Mouse (Mus musculus): ENCODE measurements around the gene Ibsp. TPM values are rescaled to one million over a fixed set of nuclear protein-coding genes. Genes with fewer than 3 reads are reported as not detected.

Ibsp gene
- polyA plus RNA-seq (2012; rRNA removed), result not detected in 2 replicates

GRCm38 (mm10) chr5:104298994-104299393 lies at the start of gene Ibsp:
Gene Ibsp (plus strand): TSS chr5:104299171.

GRCm38 (mm10) chr5:104325029-104325428 lies 26.1 kb downstream of the Ibsp start, which contains the start of gene Mepe:
Gene Mepe (plus strand): TSS chr5:104325329.

Other genes starting within 250 kb of the Ibsp start
- not detected in 2 replicates for gene Gm17660, start 221.6 kb upstream of the Ibsp start, polyA plus RNA-seq (2012; rRNA removed)
- 103 and 110 TPM in 2 replicates for gene Sparcl1, start 185.4 kb upstream of the Ibsp start, polyA plus RNA-seq (2012; rRNA removed)
- gene Dspp, start 128.5 kb upstream of the Ibsp start, polyA plus RNA-seq (2012; rRNA removed), result 0.08 TPM in 1 of 2 replicates, not detected in the other
- gene Dmp1, start 96.6 kb upstream of the Ibsp start, polyA plus RNA-seq (2012; rRNA removed), result 0.05 and 0.35 TPM in 2 replicates
- gene Mepe, start 26.2 kb downstream of the Ibsp start, polyA plus RNA-seq (2012; rRNA removed), result not detected in 2 replicates
- gene Spp1, start 135.9 kb downstream of the Ibsp start, polyA plus RNA-seq (2012; rRNA removed), result 0.30 and 1.4 TPM in 2 replicates
- 22.4 and 24.2 TPM in 2 replicates for gene Pkd2, start 160.3 kb downstream of the Ibsp start, polyA plus RNA-seq (2012; rRNA removed)
- gene BC005561, start 209.2 kb downstream of the Ibsp start, polyA plus RNA-seq (2012; rRNA removed), result 1.1 and 1.2 TPM in 2 replicates

Data from colon, adult 2 months (tissue).